Mouse (Mus musculus) gastrocnemius, adult 2 months (tissue): ENCODE data around the gene 2310033P09Rik. TPM values are rescaled to one million over a fixed set of nuclear protein-coding genes. Genes with fewer than 3 reads are reported as not detected.
A peak's percentile ranks its signal among the peaks of the same experiment; 100 is the strongest.
"Not testable (repeated sequence)": the region's sequence is repeated elsewhere in the genome, so short reads cannot be mapped to it uniquely, and the experiment has no call there.

Experiments
- DNase-seq: peaks from one replicate; pipeline ENCODE4 v3.0.0; 2022
- H3K27ac ChIP-seq: fragments of 200-600 bp; 2 replicates; pipeline ENCODE4 v1.8.1; 2022; ENCODE audit warnings: mild to moderate bottlenecking
- H3K4me3 ChIP-seq: fragments of 200-600 bp; 2 replicates; pipeline ENCODE4 v1.8.1; 2022; ENCODE audit warnings: mild to moderate bottlenecking, moderate library complexity
- CTCF ChIP-seq: fragments of 200-600 bp; IDR thresholded peaks from 2 replicates; pipeline ENCODE4 v1.8.1; 2022; ENCODE audit warnings: antibody characterized with exemption, mild to moderate bottlenecking, moderate library complexity
- intact Hi-C: fragments of 180-260 bp; cut with DNase I; formaldehyde crosslinking; loops from one replicate; pipeline ENCODE4 v1.15.1; 2025
- total RNA-seq, 2 experiments: library from RNA; stranded (reverse); gene quantifications; 2 replicates each; pipeline ENCODE4 v1.2.3; 2021

Gene 2310033P09Rik
- total RNA-seq, 2 experiments from 2014 or later, result 2.6 to 3.0 TPM

DNA sequence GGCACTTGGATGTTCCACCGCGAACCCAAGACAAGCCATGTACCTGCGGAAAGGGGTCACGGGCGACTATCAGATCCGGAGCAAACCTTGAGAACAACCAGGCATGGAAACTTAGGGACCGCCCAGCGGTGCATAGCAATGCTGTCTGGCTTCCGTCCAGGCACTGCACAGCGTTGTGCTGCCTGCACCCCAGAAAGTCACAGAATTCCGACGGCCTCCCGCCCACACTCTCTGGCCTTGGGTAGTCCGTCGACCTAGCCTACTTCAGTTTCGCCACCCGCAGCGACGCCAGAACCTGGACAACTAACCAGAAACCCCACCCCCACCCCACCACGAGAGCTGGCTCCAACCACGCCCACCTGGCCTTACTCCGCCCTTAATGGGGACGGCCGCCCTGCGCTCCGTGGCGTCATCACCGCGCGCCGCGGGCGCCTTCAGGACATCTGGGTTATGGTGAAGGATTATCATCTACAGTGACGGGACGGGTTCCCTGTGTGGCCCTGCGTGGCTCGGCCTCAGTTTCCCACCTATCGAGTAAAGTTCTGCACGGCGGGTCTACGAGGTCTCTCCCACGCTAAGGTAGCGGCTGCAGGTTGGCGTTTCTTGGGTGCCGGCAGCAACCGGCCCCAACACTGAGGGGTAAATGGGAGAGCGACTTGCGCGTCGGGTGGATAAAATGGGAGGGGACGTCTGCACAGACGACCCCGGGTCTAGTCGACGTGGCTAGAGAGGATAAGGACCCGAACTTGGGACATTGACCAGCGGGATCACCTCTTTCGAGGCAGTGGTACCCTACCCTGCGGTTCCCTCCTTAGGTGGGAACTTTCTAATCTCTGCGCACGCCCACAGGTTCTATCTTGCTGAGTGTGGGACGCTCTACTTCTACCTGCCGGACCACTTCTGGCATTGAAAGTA lies 5.8 kb upstream of the 2310033P09Rik start, which contains the start of gene Mrpl55:
TSS of gene Mrpl55 (plus strand) at position 406 of the 915 bp plus-strand sequence.
- no peak for TF ChIP-seq CTCF
- peak within 1 kb of the TSS; percentile 94 for H3K27ac ChIP-seq
- peak within 1 kb of the TSS; percentile 94 for H3K4me3 ChIP-seq
- DNase-seq, result peak; percentile 97
- intact Hi-C loops, result no loop called here

DNA sequence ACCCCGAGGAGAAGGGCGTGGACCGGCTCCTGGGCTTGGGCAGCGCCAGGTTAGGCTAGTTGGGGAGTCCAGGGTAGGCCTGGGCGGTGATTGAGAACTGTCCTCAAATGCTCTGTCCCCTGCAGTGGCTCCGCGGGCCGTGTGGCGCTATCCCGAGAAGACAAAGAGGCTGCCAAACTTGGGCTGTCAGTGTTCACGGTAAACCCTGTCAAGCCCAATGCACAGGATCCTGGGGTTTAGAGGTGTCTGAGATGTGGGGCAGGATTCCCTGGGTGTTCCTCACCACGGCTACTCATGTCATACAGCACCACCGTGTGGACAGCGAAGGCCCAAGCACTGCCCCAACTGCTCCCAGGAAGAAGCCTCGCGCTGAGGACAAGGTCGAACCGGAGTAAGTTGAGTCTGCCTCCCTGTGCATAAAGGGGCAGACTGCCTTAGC lies 901 bp downstream of the 2310033P09Rik start:
- TF ChIP-seq CTCF, result peak; percentile 65
- Histone ChIP-seq H3K4me3 (peak overlapping the region; percentile 86), H3K27ac (peak overlapping the region; percentile 96)
- peak; percentile 67 for DNase-seq
- intact Hi-C loops, result no loop called here

DNA sequence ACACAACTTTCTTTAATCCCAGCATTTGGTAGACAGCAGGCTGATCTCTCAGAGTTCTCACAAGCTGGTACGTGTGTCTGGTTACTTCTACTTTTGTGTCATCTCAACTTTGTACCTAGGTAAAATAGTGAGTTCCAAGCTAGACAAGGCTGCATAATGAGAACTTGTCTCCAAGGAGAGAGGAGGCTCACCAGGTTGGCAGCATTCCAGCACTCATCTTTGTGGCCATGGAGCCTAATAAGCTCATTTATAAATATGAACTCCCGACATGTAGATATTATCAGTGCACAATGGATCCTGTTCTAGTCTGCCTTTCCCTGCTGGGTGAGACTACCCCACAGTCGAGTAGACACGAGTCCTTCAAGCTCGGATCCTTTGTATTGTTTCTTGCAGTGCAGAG lies 1.5 kb downstream of the 2310033P09Rik start:
- Histone ChIP-seq H3K4me3 (peak overlapping the region; percentile 86; the same call in 1 of the 2 replicates), H3K27ac (peak overlapping the region; percentile 96; the same call in 1 of the 2 replicates)
- intact Hi-C loops, result no loop called here
- no peak for TF ChIP-seq CTCF
- no peak for DNase-seq

DNA sequence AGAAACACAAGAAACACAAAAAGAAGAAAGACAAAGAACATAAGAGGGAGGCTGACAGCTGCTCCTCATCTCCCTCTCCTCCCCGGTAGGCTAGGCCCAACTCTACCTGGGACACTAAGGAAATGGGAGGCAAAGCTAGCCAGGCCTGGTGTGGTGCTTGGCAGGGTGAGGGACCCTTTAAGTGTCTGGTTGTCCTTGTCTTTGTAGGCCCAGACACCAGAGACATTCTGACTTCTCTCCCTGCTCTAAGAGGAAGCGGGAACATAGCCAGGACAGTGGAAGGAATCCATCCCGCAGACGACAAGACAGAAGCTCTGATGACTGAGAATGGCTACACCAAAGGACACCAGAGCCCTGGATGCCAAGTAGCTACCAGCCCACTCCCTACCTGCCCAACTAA lies 1.9 kb downstream of the 2310033P09Rik start:
- intact Hi-C loops, result no loop called here
- DNase-seq, result no peak
- Histone ChIP-seq H3K4me3 (no peak overlapping the region), H3K27ac (no peak overlapping the region)
- TF ChIP-seq CTCF, result no peak

DNA sequence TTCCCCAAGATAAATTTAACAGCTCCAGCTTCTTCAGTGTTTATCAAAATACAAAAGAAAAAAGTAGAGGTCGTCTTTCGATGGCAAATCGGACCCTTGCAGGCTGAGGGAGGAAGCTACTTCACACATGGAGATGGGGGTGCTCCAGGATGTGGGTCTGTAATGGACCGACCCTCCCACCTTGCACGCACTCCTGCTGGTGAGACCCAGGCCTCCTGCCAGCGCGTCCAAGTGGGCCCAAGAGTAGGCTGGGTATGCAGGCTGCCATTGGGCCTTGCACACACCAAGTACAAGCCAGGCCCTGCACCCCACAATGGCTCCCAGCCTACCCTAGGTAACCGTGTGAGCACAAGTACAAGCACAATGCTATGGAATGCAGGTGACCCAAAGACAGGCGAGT lies 3.4 kb downstream of the 2310033P09Rik start:
- intact Hi-C loops, H3K4me3 ChIP-seq, DNase-seq: not testable (repeated sequence)

DNA sequence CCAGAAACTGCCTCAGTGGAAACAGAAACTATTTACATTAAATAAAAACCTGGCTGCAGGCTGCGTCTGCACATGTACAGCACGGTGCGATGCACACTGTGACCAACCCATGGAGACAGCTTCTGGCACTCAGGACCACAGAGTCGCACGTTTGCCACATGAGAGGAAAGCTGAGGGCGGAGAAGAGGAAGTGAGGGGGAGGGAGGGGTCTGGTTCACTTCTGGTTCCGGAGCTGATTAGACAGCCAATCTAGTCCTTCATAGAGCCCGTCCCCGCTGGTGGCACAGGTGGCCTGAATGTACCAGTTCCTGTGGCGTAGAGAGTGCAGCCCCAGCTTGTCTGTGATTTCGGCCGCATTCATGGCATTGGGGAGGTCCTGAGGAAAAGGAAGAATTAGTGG lies 4.2 kb downstream of the 2310033P09Rik start:
- intact Hi-C loops, H3K27ac ChIP-seq, DNase-seq, H3K4me3 ChIP-seq: not testable (repeated sequence)

More for the DNA sequence above, 3.4 kb downstream of the 2310033P09Rik start:
- H3K27ac ChIP-seq, result not testable (repeated sequence)

DNA sequence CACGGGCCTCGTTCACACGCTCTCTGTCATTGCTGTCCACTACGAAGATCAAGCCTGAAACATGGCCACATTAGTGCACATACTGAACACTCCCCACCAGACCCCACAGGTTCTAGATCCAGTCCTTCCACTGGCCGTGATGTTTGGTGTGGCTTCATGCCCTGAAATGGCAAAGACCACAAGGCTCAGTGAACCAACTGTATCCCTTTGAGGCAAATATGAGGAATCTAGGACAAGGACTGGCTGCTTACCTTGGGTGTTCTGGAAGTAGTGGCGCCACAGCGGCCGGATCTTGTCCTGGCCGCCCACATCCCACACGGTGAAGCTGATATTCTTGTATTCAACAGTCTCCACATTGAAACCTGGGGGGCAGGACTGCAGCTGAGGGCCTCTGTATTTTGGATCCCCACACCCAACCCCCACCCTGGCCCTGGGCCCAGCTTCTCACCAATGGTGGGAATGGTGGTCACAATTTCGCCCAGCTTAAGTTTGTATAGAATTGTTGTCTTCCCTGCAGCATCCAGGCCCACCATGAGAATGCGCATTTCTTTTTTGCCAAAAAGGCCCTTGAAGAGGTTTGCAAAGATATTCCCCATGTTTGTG lies 4.9 kb downstream of the 2310033P09Rik start:
- no peak overlapping the region for H3K27ac ChIP-seq
- H3K4me3 ChIP-seq, result no peak overlapping the region
- DNase-seq, result no peak
- no peak for TF ChIP-seq CTCF
- intact Hi-C loops, result no loop called here

DNA sequence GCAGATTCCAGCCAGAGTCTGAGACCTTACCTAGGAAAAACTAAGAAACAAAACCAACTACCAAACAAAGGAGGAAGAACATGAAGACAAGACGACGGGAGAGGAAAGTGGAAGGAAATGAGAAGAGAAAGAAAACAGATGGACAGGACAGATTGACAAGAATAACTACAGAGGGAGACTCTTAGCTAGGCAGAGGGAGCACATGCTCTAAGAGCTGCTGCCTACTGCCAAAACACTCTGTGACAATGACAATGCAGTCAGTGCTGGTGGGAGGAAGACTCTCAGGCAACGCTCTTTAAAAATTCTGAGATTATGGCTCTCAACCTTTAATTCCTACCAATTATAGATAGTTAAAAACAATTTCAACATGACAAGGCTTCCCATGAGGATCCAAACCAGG lies 8.8 kb downstream of the 2310033P09Rik start:
- H3K27ac ChIP-seq, result no peak overlapping the region
- H3K4me3 ChIP-seq, result no peak overlapping the region
- intact Hi-C loops, result no loop called here
- DNase-seq, result no peak
- TF ChIP-seq CTCF, result no peak

DNA sequence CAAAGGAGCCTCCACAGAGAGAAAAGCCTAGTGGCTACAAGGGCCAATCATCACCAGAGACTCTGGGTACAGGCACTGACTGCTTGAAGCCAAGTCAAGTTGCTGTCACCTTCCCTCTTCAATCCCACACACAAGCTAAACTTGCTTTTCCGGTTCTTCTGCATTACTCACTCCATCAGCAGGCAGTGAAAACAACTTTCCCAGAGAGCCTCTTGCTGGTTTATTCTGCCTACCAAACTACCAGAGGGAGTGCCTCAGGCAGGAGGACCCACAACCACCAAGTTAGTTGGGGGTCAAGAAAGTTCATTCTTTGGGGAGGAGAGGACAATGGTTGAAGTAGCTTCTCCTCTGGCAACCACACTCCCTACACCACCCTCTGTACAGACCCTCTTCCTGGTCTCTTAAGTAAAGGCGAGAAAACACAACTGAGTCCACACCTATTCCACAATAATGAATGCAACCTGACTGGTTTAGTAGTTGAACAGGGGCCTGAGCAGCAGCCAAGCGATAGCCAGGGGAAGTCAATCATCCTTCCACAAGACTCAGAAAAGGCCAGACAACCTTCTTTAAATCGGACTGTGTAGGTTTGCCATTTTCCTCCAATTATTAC lies 10.4 kb downstream of the 2310033P09Rik start:
- no peak overlapping the region for H3K4me3 ChIP-seq
- no peak for DNase-seq
- no peak overlapping the region for H3K27ac ChIP-seq
- no peak for TF ChIP-seq CTCF
- intact Hi-C loops, result no loop called here

DNA sequence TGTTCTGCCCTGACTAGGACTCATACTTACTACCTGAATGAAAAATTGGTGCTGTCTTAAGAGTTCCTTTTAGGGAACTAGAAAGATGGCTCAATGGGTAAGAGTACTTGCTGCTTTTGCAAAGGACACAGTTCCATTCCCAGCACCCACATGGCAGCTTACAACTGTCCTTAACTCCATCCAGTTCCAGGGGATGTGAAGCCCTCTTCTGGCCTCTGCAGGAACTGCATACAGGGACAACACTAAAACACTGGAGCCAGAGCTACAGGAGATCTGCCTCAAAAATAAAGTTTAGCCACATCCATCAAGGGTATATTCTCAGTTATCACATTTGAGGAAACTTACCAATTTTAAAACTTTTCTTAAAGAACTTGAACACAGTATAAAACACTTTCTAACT lies 10.9 kb downstream of the 2310033P09Rik start:
- no peak overlapping the region for H3K4me3 ChIP-seq
- intact Hi-C loops, result no loop called here
- DNase-seq, result no peak
- TF ChIP-seq CTCF, result peak; percentile 64
- H3K27ac ChIP-seq, result no peak overlapping the region

DNA sequence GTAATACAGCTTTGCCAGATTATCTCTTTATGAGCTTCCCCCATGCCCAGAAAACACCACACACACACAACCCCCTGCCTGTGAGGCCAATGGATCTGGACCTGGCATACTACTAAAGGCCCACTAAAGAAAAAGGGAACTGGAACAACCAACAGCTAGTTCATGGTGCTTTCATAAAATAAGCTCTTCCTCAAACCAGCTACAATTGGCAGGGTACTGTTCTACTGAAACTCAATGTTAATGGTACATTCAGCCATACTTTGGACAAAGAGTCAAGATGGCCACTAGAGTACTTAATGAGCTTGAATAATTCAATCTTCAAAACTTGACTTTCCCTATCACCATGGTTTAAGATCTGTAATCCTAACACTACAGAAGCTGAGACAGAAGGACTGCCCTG lies 13.5 kb downstream of the 2310033P09Rik start:
- Histone ChIP-seq H3K4me3 (no peak overlapping the region), H3K27ac (no peak overlapping the region)
- intact Hi-C loops, result no loop called here
- no peak for DNase-seq
- no peak for TF ChIP-seq CTCF

DNA sequence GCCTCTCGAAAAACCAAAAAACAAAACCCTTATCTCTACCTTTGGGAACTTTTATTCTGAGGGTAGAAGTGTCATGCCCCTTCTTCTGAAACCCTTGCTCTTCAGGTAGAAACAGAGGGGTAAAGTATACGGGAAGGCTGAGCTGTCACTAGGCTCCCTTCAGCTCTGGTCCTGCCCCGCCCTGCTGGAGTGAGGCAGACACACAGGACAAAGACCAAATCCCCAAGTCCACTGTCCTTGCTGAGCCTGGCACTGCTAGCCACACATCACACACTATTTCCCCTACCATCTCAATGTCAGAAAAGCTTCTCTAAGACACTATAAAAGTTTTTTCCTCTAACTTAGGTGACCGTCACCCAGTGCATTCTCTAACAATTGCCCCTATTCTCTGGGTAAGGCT lies 14.2 kb downstream of the 2310033P09Rik start:
- intact Hi-C loops, result no loop called here

DNA sequence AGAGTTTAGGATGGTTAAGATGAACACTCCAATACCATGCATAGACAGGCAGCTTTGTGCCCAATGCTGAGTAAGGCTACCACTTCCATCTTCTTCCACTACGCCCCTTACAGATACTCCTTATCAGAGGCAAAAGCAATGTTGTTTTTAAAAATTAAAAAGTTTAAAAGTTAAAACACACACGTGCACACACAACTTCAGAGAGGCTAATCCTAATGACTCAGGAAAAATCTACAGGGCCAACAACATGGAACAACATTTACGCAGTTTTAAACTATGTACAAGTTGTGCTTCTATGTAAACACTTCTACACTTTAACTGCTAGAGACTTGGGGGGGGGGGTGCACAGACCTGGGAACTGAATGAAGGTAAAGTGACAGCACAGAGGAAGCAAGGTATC lies 15.9 kb downstream of the 2310033P09Rik start:
- no peak for DNase-seq
- Histone ChIP-seq H3K4me3 (peak overlapping the region; percentile 18; the same call in 1 of the 2 replicates), H3K27ac (no peak overlapping the region)
- intact Hi-C loops, result no loop called here
- no peak for TF ChIP-seq CTCF

More for the DNA sequence above, 14.2 kb downstream of the 2310033P09Rik start:
- no peak for DNase-seq
- H3K27ac ChIP-seq, result no peak overlapping the region
- TF ChIP-seq CTCF, result no peak
- H3K4me3 ChIP-seq, result no peak overlapping the region
